Mouse (Mus musculus) midbrain, embryonic 10.5 days (tissue): Measurements from ENCODE around the gene Hsd17b2. TPM values are rescaled to one million over a fixed set of nuclear protein-coding genes. Genes with fewer than 3 reads are reported as not detected.

ENCODE experiments used
- DNase-seq: peaks from one replicate; pipeline ENCODE4 v3.0.0-alpha.2; 2017; ENCODE audit warnings: low spot score
- H3K27ac ChIP-seq: fragments of 300-500 bp; sonication (generic); replicated peaks from 2 replicates; pipeline ENCODE4 v1.5.1; 2016; ENCODE audit warnings: mild to moderate bottlenecking
- H3K27me3 ChIP-seq: fragments of 300-500 bp; sonication (generic); 2 replicates; pipeline ENCODE4 v1.6.1; 2016; ENCODE audit warnings: low read depth, mild to moderate bottlenecking; ENCODE audit not compliant: poor library complexity, severe bottlenecking
- H3K36me3 ChIP-seq: fragments of 300-500 bp; sonication (generic); 2 replicates; pipeline ENCODE4 v1.6.1; 2016; ENCODE audit warnings: mild to moderate bottlenecking, moderate library complexity
- H3K4me1 ChIP-seq: fragments of 300-500 bp; sonication (generic); 2 replicates; pipeline ENCODE4 v1.6.1; 2016
- H3K4me3 ChIP-seq: fragments of 300-500 bp; sonication (generic); 2 replicates; pipeline ENCODE4 v1.5.1; 2016; ENCODE audit warnings: mild to moderate bottlenecking, moderate library complexity
- H3K9me3 ChIP-seq: fragments of 300-500 bp; sonication (generic); replicated peaks from 2 replicates; pipeline ENCODE4 v1.6.1; 2016; ENCODE audit warnings: mild to moderate bottlenecking
- WGBS: fragments of 180-500 bp; shearing (Covaris S2); methylation state at CpG from one replicate; pipeline ENCODE4 v1.1.7; 2016; 5-methylcytosine and 5-hydroxymethylcytosine counted together
- polyA plus RNA-seq: library from polyadenylated mRNA; unstranded; fragments of >200 nt; fragmentation: Nextera tagmentation; extraction: Ambion mirVana; gene quantifications from 2 replicates; pipeline ENCODE4 v1.2.1, GENCODE M21; 2016

The Hsd17b2 gene
- polyA plus RNA-seq, 1 experiment from 2014 or later = 0.17 TPM

DNA sequence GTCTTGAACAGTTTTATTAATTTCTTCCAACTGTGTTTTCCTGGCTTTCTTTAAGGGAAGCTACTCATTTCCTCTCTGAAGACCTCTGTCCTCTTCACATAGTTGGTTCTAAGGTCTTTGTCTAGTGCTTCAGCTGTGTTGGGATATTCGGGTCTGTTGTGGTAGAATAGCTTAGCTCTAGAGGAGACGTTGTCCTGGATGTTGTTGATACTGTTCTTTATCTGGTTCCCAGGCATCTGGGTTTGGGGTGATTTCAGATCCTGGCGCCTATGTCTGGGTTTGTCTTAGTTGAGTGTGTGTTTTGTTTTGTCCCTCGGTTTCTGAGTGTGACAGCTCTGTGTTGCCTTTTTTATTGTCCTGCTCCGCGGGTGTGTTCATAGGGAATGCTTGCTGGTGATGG, 61.1 kb downstream of the Hsd17b2 start:
- no peaks in the 10 kb centered on the region; the same call in 1 of the 2 replicates for H3K9me3 ChIP-seq
- DNase-seq = no peak
- H3K27me3 ChIP-seq = no peaks in the 10 kb centered on the region
- H3K36me3 ChIP-seq = no peaks in the 10 kb centered on the region
- H3K4me1 ChIP-seq = no peaks in the 10 kb centered on the region
- H3K27ac ChIP-seq = no peak overlapping the region
- WGBS = 93% methylated on average over 6 of the region's 6 CpGs
- no peak overlapping the region for H3K4me3 ChIP-seq

DNA sequence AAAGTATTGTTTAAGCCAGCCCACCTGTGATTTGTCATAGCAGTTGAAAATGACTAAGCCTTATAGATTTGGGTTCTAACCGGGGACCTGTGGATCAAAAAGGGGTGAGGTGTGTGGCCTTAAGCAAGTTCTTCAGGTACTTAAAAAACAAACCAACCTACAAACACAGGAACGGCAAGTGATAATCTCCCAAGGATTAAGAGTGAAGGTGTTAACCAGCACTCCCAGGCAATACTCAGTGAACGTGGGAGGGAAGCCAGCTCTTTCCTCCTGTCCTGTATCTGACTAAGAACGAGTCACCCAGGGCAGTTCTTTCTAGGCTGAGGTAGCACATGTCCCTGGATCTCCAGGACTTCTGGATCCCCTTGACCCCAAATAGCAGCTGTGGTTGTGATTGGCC, 62.9 kb downstream of the Hsd17b2 start:
- Histone ChIP-seq H3K4me1 (no peaks in the 10 kb centered on the region), H3K27me3 (no peaks in the 10 kb centered on the region), H3K9me3 (no peaks in the 10 kb centered on the region; the same call in 1 of the 2 replicates), H3K36me3 (no peaks in the 10 kb centered on the region), H3K27ac (no peak overlapping the region), H3K4me3 (no peak overlapping the region)
- DNase-seq = no peak
- 79% methylated on average over 4 of the region's 4 CpGs for WGBS

DNA sequence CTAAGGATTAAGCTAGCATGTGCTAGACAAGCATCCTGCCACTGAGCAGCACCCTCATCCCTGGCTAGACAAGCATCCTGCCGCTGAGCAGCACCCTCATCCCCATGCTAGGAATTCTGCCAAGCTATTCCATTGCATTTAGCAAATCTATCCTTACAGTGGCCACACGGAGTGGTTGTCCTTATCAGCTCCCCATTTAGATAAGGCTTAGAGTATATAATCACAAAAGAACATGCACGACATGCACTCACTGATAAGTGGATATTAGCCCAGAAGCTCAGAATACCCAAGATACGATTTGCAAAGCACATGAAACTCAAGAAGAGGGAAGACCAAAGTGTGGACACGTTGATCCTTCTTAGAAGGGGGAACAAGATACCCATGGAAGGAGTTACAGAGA, 64.2 kb downstream of the Hsd17b2 start:
- H3K4me3 ChIP-seq = no peak overlapping the region
- H3K36me3 ChIP-seq = no peaks in the 10 kb centered on the region
- no peaks in the 10 kb centered on the region for H3K4me1 ChIP-seq
- no peak for DNase-seq
- H3K27ac ChIP-seq = no peak overlapping the region
- no peaks in the 10 kb centered on the region for H3K27me3 ChIP-seq
- H3K9me3 ChIP-seq = no peaks in the 10 kb centered on the region; the same call in 1 of the 2 replicates
- WGBS = 82% methylated on average over 5 of the region's 5 CpGs

DNA sequence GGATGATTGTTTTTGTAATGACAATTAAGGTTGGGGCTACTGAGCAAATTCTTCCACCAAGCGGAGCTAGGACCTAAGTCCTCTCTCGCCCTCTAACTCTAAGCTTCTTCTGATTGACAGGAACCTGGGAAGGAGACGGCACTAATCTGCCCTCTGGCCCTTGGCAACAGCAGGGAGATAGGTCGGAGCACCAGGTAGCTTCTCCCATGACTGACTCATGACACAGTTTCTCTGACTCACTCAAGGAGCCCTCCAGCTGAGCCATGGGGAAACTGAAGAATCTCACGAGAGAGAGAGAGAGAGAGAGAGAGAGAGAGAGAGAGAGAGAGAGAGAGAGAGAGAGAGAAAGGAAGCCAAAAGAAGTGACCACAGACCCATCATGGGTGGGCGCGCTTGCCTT, 67.3 kb downstream of the Hsd17b2 start:
- DNase-seq = no peak
- Histone ChIP-seq H3K9me3 (no peaks in the 10 kb centered on the region), H3K27me3 (no peaks in the 10 kb centered on the region), H3K4me3 (no peak overlapping the region), H3K36me3 (no peaks in the 10 kb centered on the region), H3K4me1 (no peaks in the 10 kb centered on the region), H3K27ac (no peak overlapping the region)
- WGBS = 77% methylated on average over 7 of the region's 7 CpGs

DNA sequence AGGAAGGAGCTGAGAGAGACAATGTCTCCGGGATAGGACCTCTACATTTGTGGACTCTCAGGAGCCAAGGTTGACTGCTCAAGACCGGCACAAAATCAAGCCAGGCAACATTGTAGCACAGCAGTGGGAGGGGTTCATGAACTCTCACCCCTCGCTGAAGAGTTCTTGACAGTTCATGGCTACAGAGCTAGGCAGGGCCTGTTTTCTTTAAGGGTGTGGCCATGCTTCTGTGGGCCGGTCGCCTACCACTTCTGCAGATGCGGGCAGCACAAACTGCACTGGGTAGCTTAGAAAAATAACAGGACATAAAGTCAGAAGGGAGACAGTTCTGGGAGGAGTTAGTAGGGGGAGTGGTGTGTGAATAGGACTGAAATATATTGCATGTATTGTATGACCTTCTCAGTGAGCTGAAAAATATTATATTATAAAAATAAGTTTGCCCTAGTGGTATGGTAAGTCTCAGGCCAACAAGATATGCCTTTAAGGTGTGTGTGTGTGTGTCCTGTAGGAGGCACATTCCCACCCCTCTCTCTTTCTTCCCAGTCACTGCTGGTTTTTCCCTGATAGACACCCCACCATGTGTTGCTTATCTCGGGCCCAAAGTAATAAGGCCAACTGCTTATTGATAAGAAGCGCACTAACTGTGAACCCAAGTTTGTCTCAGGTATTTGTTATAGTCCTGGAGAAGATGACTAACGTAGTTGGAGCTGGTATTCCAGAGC, 69.6 kb downstream of the Hsd17b2 start:
- no peak for DNase-seq
- no peaks in the 10 kb centered on the region for H3K4me1 ChIP-seq

DNA sequence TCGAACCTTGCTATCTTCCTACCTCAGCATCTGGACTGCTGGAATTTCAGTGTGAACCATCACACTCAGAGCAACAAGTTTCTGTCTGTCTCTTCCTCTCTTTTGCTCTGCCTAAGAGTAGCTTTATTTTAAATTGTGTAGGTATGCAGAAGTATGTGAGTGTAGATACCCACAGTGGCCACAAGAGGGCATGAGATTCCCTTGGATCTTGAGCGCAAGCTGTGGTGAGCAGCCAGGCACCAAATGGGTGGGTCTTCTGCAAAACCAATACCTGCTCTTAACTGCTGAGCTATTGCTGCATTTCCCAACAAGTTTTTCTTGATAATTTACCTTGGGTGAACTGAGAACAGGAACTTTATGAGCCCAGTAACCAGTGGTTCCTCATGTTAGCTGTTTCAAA, 70.4 kb downstream of the Hsd17b2 start:
- H3K9me3 ChIP-seq = no peaks in the 10 kb centered on the region
- H3K27ac ChIP-seq = no peak overlapping the region
- H3K27me3 ChIP-seq = no peaks in the 10 kb centered on the region
- peak; percentile 31 for DNase-seq
- 60% methylated on average over 2 of the region's 2 CpGs for WGBS
- no peaks in the 10 kb centered on the region for H3K4me1 ChIP-seq
- H3K4me3 ChIP-seq = no peak overlapping the region
- H3K36me3 ChIP-seq = no peaks in the 10 kb centered on the region

More for the DNA sequence above, 69.6 kb downstream of the Hsd17b2 start:
- Histone ChIP-seq H3K9me3 (no peaks in the 10 kb centered on the region), H3K36me3 (no peaks in the 10 kb centered on the region), H3K4me3 (no peak overlapping the region), H3K27ac (no peak overlapping the region), H3K27me3 (no peaks in the 10 kb centered on the region)
- 87% methylated on average over 9 of the region's 9 CpGs for WGBS

DNA sequence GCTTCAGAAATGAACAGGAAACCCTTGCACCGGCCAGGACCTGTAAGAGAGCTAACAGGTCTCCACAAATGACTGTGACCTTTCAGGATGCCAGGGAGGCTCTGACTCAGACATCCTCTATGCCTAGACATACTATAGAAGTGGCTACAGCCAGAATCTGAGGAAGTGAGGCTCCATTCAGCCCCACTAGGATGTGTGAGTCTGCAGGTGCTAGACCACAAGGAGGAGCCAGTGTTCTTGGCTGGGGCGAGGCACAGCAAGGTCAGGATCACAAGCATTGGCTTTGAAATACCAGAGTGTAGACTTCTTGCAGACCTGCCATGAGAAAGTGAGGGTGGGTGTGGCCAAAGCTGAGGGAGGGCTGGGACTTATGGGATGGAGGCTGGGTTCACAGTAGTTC, 70.9 kb downstream of the Hsd17b2 start:
- WGBS = 47% methylated on average over 2 of the region's 2 CpGs
- Histone ChIP-seq H3K27ac (no peak overlapping the region), H3K4me3 (no peak overlapping the region), H3K27me3 (no peaks in the 10 kb centered on the region), H3K36me3 (no peaks in the 10 kb centered on the region), H3K4me1 (no peaks in the 10 kb centered on the region), H3K9me3 (no peaks in the 10 kb centered on the region)
- DNase-seq = no peak

DNA sequence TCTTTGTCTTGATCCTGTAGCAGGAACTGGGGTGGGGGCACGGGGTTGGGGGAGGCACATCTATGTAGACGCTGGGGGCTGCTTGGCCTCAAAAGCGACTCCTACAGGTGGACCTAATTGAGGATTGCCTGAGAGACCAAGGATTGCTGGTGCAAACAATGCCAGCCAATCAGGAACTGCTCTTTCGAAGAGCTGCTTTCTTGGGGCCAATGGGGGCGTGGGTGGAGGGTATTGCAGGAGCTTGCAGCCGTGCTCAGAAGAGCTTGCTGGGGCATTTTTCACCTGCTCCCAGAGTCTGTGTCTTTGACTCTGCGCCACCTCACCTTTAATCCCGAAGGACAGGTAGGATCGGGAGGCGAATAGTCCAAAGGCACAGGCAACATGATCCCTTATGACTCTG, 73.9 kb downstream of the Hsd17b2 start:
- WGBS = 45% methylated on average over 10 of the region's 10 CpGs
- no peak overlapping the region for H3K4me3 ChIP-seq

DNA sequence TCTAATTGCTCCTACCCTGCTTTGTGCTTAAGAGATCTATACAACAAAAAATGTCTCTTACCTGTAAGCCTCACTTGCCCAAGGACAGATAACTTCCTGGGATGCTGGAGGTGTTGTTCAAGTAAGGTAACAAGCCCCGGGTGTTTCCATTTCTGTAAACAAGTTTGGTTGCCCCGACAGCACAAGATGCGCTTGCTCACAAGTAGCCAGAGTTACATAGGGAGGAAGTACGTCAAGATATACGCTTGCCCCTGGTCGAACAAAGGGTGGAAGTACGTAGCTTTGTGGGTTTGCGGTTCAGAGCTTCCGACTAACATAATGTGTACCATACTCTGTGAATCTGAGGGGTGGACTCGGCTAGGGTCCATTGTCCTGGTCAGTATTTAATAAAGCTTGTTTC, 74.4 kb downstream of the Hsd17b2 start:
- no peaks in the 10 kb centered on the region for H3K36me3 ChIP-seq
- no peak overlapping the region for H3K4me3 ChIP-seq
- WGBS = 85% methylated on average over 10 of the region's 10 CpGs
- no peaks in the 10 kb centered on the region for H3K9me3 ChIP-seq
- DNase-seq = no peak
- no peak overlapping the region for H3K27ac ChIP-seq
- no peaks in the 10 kb centered on the region for H3K4me1 ChIP-seq
- H3K27me3 ChIP-seq = no peaks in the 10 kb centered on the region

More for the DNA sequence above, 73.9 kb downstream of the Hsd17b2 start:
- no peak for DNase-seq
- Histone ChIP-seq H3K4me1 (no peaks in the 10 kb centered on the region), H3K27ac (no peak overlapping the region), H3K9me3 (no peaks in the 10 kb centered on the region), H3K36me3 (no peaks in the 10 kb centered on the region), H3K27me3 (no peaks in the 10 kb centered on the region)

DNA sequence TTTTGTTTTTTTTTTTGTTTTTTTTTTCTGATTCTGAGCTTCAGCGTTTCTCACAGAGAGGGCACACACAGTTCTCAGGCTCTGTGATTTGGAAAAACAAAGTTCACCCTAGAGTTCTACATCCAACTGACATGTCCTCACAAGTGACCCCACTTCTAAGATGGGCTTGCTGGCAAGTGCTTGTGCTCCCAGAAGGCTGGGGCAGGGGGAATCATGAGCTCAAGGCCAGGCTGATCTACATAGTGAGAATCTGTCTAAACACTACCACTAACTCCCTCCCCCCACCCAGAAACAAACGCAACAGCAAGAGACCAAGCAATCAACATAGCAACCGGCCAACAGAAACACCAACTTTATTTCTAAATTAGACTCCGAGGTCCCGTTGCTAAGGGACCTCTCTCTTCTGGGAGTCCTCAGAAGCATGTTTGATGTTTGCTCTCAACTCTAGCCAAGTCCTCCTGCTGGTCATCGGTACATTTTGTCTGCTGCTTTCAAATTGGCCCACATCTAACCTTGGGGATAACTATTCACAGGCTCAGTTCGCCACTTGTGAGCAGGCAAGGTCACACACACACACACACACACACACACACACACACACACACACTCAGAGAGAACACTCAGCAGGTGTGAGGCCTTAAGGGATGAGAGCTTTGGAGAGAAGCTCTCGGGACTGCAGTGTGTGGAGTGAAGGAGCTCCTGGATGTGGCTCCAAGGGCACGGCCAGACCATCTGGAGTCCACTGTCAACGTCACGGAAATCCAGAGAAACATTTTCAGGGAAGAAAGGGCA, 77.0 kb downstream of the Hsd17b2 start:
- DNase-seq = no peak
- H3K27ac ChIP-seq = no peak overlapping the region
- no peak overlapping the region for H3K4me3 ChIP-seq
- H3K36me3 ChIP-seq = no peaks in the 10 kb centered on the region
- WGBS = 82% methylated on average over 11 of the region's 11 CpGs
- H3K9me3 ChIP-seq = no peaks in the 10 kb centered on the region
- H3K27me3 ChIP-seq = no peaks in the 10 kb centered on the region
- H3K4me1 ChIP-seq = no peaks in the 10 kb centered on the region

DNA sequence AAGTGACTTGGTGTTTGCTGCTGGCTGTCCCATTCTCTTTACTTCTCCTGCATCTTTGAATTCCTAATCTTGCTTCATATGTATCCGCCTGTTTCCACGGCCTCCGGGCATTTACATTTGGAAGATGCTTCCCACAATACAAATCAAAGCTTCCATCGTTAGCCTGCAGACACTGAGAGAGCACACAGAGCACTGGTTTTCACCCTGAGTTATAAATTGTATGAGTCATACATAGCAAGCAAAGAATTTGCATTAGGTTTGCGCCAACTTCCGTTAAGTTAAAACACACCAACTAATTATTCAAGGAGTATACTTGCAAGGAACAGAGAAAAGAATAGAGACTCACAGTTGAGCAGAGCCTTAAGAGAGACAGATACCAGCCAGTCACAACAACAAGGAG, 77.6 kb downstream of the Hsd17b2 start:
- Histone ChIP-seq H3K9me3 (no peaks in the 10 kb centered on the region), H3K36me3 (no peaks in the 10 kb centered on the region), H3K27ac (no peak overlapping the region), H3K4me1 (no peaks in the 10 kb centered on the region), H3K4me3 (no peak overlapping the region), H3K27me3 (no peaks in the 10 kb centered on the region)
- no peak for DNase-seq
- 90% methylated on average over 6 of the region's 6 CpGs for WGBS

DNA sequence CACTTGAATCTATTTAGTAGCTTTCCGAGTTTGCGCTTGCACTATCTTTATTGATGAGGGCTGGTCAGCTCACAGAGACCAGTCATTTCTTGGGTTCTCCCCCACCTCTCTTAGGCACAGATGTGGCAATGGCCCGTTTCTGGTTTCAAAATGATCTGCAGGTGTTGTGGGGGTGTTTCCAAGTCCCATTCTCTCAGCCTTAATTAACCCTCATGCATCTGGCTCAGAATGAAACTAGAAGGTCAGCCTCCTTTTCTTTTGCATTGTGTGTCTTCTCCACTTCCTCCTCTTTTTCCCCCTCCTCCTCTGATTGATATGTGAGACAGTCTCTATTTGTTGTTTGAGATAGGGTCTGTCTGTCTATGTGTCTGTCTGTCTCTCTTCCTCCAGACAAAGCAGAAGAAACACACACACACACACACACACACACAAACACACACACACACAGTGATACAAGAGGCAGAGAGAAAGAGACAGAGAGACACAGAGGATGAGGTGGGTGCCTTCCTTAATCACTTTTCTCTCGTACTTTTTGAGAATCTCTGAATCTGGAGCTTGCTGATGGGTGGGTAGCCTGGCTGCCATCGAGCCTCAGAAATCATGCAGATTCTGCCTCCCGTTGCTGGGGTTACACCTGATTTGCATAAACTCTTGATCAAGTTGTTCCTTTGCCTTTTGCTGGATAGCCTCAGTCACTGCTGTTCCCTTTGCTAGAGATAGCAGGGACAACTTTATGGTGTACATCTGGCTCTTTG, 79.8 kb downstream of the Hsd17b2 start:
- no peak overlapping the region for H3K27ac ChIP-seq
- no peaks in the 10 kb centered on the region for H3K4me1 ChIP-seq
- H3K9me3 ChIP-seq = no peaks in the 10 kb centered on the region
- H3K27me3 ChIP-seq = no peaks in the 10 kb centered on the region
- 72% methylated on average over 6 of the region's 6 CpGs for WGBS
- 0 out of 2 replicates have a peak, but pooled peaks cover 2% of the 10 kb centered on the region for H3K36me3 ChIP-seq
- no peak for DNase-seq
- no peak overlapping the region for H3K4me3 ChIP-seq

DNA sequence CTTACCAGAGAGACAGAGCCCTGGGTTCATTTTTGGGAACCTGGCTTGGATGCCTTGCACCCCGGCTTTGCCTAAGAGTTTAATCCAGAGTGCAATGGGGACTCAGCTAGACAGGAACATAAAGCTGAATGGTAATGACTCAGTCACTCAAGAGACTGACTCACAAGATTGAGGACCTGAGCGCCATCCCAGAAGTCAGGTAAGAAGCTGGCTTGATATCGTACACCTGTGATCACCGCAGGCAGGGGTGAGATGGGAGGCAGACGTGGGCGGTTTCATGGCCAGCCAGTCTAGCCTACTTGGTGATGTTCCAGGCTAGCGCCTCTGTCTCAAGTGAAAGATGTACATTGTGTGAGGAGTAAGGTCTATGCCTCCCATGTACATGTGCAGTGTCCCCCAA, 81.3 kb downstream of the Hsd17b2 start:
- H3K27me3 ChIP-seq = no peaks in the 10 kb centered on the region
- H3K36me3 ChIP-seq = peaks cover 17% of the 10 kb centered on the region
- no peak overlapping the region for H3K4me3 ChIP-seq
- H3K27ac ChIP-seq = no peak overlapping the region
- H3K4me1 ChIP-seq = no peaks in the 10 kb centered on the region
- H3K9me3 ChIP-seq = peaks cover 14% of the 10 kb centered on the region
- 94% methylated on average over 7 of the region's 7 CpGs for WGBS
- no peak for DNase-seq
